Mouse (Mus musculus) monocyte, adult 2 months (primary cell): ENCODE data around the gene Cryl1.

Experiments used
- DNase-seq, 2 experiments: peaks; one replicate each; pipeline ENCODE4 v3.0.0; 2022; ENCODE audit warnings: low spot score in 2 of 2, low read depth in 1 of 2

Gene Cryl1

GRCm38 (mm10) chr14:57398065-57398757 is at the start of gene Cryl1:
TSS of gene Cryl1 (minus strand) at chr14:57398529.
- peak; percentile 88 to 90 for DNase-seq

- DNase-seq: no peak
Observed at GRCm38 (mm10) chr14:57430451-57430850, 32.1 kb upstream of the Cryl1 start.

GRCm38 (mm10) chr14:57424212-57424561 is 25.9 kb upstream of the Cryl1 start:
- DNase-seq: no peak

GRCm38 (mm10) chr14:57423432-57424211 is 25.3 kb upstream of the Cryl1 start, which contains the start of gene Ift88:
TSS of gene Ift88 (plus strand) at chr14:57424062.
- peak; percentile 65 to 75 for DNase-seq

GRCm38 (mm10) chr14:57417187-57417586 is 18.9 kb upstream of the Cryl1 start:
- no peak for DNase-seq

GRCm38 (mm10) chr14:57412166-57412565 is 13.8 kb upstream of the Cryl1 start:
- no peak for DNase-seq

GRCm38 (mm10) chr14:57409106-57409505 is 10.8 kb upstream of the Cryl1 start:
- no peak for DNase-seq

GRCm38 (mm10) chr14:57408100-57408499 is 9.8 kb upstream of the Cryl1 start:
- no peak for DNase-seq

- no peak for DNase-seq
Observed at GRCm38 (mm10) chr14:57407039-57407987, 9.0 kb upstream of the Cryl1 start.

- no peak for DNase-seq
Observed at GRCm38 (mm10) chr14:57402815-57403214, 4.5 kb upstream of the Cryl1 start.

GRCm38 (mm10) chr14:57398813-57399427 is 591 bp upstream of the Cryl1 start:
- DNase-seq: no peak

- no peak for DNase-seq
Observed at GRCm38 (mm10) chr14:57397221-57397620, 1.1 kb downstream of the Cryl1 start.

- no peak for DNase-seq
Observed at GRCm38 (mm10) chr14:57395470-57395869, 2.9 kb downstream of the Cryl1 start.

GRCm38 (mm10) chr14:57392278-57392677 is 6.1 kb downstream of the Cryl1 start:
- DNase-seq: no peak

GRCm38 (mm10) chr14:57391621-57392020 is 6.7 kb downstream of the Cryl1 start:
- DNase-seq: no peak

GRCm38 (mm10) chr14:57386758-57387561 is 11.4 kb downstream of the Cryl1 start:
- DNase-seq: no peak

- DNase-seq: no peak
Observed at GRCm38 (mm10) chr14:57385667-57386066, 12.7 kb downstream of the Cryl1 start.

- no peak for DNase-seq
Observed at GRCm38 (mm10) chr14:57377531-57377930, 20.8 kb downstream of the Cryl1 start.

- DNase-seq: no peak
Observed at GRCm38 (mm10) chr14:57376956-57377355, 21.4 kb downstream of the Cryl1 start.

- no peak for DNase-seq
Observed at GRCm38 (mm10) chr14:57376016-57376415, 22.3 kb downstream of the Cryl1 start.
